In genomic region chr1:93210213-93210641, GRCm38 (mm10) we compare ENCODE assay signal across 8 mouse cellular contexts. TPM values are rescaled to one million over a fixed set of nuclear protein-coding genes. Genes with fewer than 3 reads are reported as not detected.
DNase-seq lines count a peak whose midpoint lies in the region; ATAC-seq lines count a peak whose summit lies in the region.

No protein-coding gene starts in this region.

- H3K27me3 ChIP-seq in embryonic facial prominence, embryonic 11.5 days (ENCODE audit: control insufficient read depth, insufficient read depth, low read length) = no peaks in the 10 kb centered on the region
- 0 out of 2 replicates have a peak, but pooled peaks cover 3% of the 10 kb centered on the region for H3K27me3 ChIP-seq in neural tube, embryonic 13.5 days

- no peaks in the 10 kb centered on the region for H3K9me3 ChIP-seq in embryonic facial prominence, embryonic 11.5 days (replicated peaks; ENCODE audit: control insufficient read depth, low read length)
- no peaks in the 10 kb centered on the region for H3K9me3 ChIP-seq in neural tube, embryonic 13.5 days

- H3K27ac ChIP-seq in embryonic facial prominence, embryonic 11.5 days (replicated peaks; ENCODE audit: low read depth, low read length) = peak overlapping the region; percentile 23
- H3K27ac ChIP-seq in neural tube, embryonic 13.5 days (replicated peaks) = peak overlapping the region; percentile 49

- no peak overlapping the region for H3K4me2 ChIP-seq in embryonic facial prominence, embryonic 11.5 days (ENCODE audit: low read depth, low read length)
- H3K4me2 ChIP-seq in neural tube, embryonic 13.5 days = no peak overlapping the region

- H3K36me3 ChIP-seq in embryonic facial prominence, embryonic 11.5 days (replicated peaks; ENCODE audit: control insufficient read depth, insufficient read depth, low read depth, low read length) = no peaks in the 10 kb centered on the region
- H3K36me3 ChIP-seq in neural tube, embryonic 13.5 days = no peaks in the 10 kb centered on the region

- DNase-seq in embryo, embryonic 10.5 days (ENCODE audit: low spot score) = peak; percentile 23
- no peak for DNase-seq in embryo, embryonic 9.5 days (ENCODE audit: extremely low spot score)
- peak; percentile 53 for DNase-seq in embryonic facial prominence, embryonic 11.5 days (ENCODE audit: low spot score)
- DNase-seq in heart, adult 9 months (ENCODE audit: low spot score in 2 of 2) = peak; percentile 83
- DNase-seq in kidney, adult 18-20 months = peak; percentile 53
- DNase-seq in left cerebral cortex, postnatal 36 days (ENCODE audit: low spot score in 2 of 2) = peak; percentile 28 to 40
- DNase-seq in urinary bladder, postnatal 25 days (ENCODE audit: low spot score) = peak; percentile 64

- WGBS in embryonic facial prominence, embryonic 11.5 days = 29% methylated on average over 9 of the region's 9 CpGs
- 34% methylated on average over 9 of the region's 9 CpGs for WGBS in neural tube, embryonic 13.5 days

- no peaks in the 10 kb centered on the region; the same call in 1 of the 2 replicates for H3K4me1 ChIP-seq in embryonic facial prominence, embryonic 11.5 days (ENCODE audit: control insufficient read depth, insufficient read depth, low read length)
- peaks cover 38% of the 10 kb centered on the region for H3K4me1 ChIP-seq in neural tube, embryonic 13.5 days (replicated peaks)

- H3K4me3 ChIP-seq in embryonic facial prominence, embryonic 11.5 days (ENCODE audit: low read depth, low read length) = no peak overlapping the region
- no peak overlapping the region for H3K4me3 ChIP-seq in neural tube, embryonic 13.5 days

- intact Hi-C loops in left cerebral cortex, postnatal 36 days (cut with DNase I) = no loop called here

- peak; percentile 54 for ATAC-seq in embryonic facial prominence, embryonic 11.5 days (replicated peaks; ENCODE audit: insufficient number of reproducible peaks, low FRiP score, low TSS enrichment, low read depth)
- peak; percentile 75 for ATAC-seq in neural tube, embryonic 13.5 days (ENCODE audit: low read depth)

- no peak overlapping the region for H3K9ac ChIP-seq in embryonic facial prominence, embryonic 11.5 days (replicated peaks; ENCODE audit: low read length)
- H3K9ac ChIP-seq in neural tube, embryonic 13.5 days = no peak overlapping the region

RNA-seq across cellular contexts. Expression of gene Sned1, which starts 25.4 kb away (rescaled TPM):
- 5.3 and 5.6 TPM in 2 replicates for polyA plus RNA-seq in embryonic facial prominence, embryonic 11.5 days (2014; fragmentation: Nextera tagmentation; extraction: Ambion mirVana)
- total RNA-seq in left cerebral cortex, postnatal 36 days (2021) = 1 to 10 TPM; 6.3 to 7.3 TPM
- polyA plus RNA-seq in neural tube, embryonic 13.5 days (2015; fragmentation: Nextera tagmentation; extraction: Ambion mirVana) = 10.2 and 11.5 TPM in 2 replicates

RNA-seq across cellular contexts. Expression of gene Crocc2, which starts 41.7 kb away (rescaled TPM):
- polyA plus RNA-seq in embryonic facial prominence, embryonic 11.5 days (2014; fragmentation: Nextera tagmentation; extraction: Ambion mirVana) = 0.14 and 0.25 TPM in 2 replicates
- under 1 TPM; 0.07 to 0.18 TPM for total RNA-seq in left cerebral cortex, postnatal 36 days (2021)
- polyA plus RNA-seq in neural tube, embryonic 13.5 days (2015; fragmentation: Nextera tagmentation; extraction: Ambion mirVana) = 0.21 and 0.35 TPM in 2 replicates

RNA-seq across cellular contexts. Expression of gene 2310007B03Rik, which starts 49.5 kb away (rescaled TPM):
- 0.08 and 0.36 TPM in 2 replicates for polyA plus RNA-seq in embryonic facial prominence, embryonic 11.5 days (2014; fragmentation: Nextera tagmentation; extraction: Ambion mirVana)
- total RNA-seq in left cerebral cortex, postnatal 36 days (2021) = not detected
- 0.29 TPM in 1 of 2 replicates, not detected in the other for polyA plus RNA-seq in neural tube, embryonic 13.5 days (2015; fragmentation: Nextera tagmentation; extraction: Ambion mirVana)
